Mouse (Mus musculus) layer of hippocampus, adult 9-10 months (tissue): ENCODE measurements around the gene Ip6k1.
"Not testable (repeated sequence)": the region's sequence is repeated elsewhere in the genome, so short reads cannot be mapped to it uniquely, and the experiment has no call there.

Experiments
- DNase-seq: peaks from one replicate; pipeline ENCODE4 v3.0.0; 2022; ENCODE audit warnings: low spot score

Ip6k1 gene

DNA sequence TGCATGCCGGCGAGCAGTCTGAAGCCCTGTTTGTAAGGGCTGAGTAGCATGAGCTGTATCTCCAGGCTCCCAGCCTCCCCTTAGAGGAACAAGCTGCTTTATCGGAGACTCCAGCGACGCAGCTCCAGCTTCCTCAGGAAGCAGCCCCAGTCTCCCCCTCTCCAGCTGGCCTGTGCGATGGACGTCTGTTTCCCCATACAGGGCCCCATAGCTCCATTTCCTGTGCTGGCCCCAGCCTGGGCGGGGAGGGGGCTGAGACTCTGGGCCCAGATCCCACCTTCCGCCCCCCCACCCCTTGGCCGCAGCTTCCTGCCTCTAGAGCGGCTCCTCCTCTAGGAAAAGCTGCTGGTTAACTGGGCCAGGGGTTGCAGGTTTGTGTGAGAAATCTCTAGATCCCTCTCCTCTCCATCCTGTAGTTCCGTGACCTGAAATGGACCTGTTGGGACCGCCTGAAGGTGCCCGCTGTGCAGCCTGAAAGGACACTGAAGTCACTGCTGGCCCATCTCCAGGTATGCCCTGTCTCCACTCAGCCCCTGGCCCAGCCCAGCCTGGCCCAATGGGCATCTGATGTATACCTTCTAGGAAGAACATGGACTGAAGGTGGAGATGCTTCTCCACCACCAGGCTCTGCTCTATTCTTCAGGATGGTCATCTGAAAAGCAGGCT, 19.5 kb upstream of the Ip6k1 start, which contains the start of gene Gm20661:
Gene Gm20661 (plus strand): TSS at position 378 of the 666 bp plus-strand sequence.
- no peak for DNase-seq

- DNase-seq, result no peak
Measured at GRCm38 (mm10) chr9:107983421-107983890, 18.8 kb upstream of the Ip6k1 start.

DNA sequence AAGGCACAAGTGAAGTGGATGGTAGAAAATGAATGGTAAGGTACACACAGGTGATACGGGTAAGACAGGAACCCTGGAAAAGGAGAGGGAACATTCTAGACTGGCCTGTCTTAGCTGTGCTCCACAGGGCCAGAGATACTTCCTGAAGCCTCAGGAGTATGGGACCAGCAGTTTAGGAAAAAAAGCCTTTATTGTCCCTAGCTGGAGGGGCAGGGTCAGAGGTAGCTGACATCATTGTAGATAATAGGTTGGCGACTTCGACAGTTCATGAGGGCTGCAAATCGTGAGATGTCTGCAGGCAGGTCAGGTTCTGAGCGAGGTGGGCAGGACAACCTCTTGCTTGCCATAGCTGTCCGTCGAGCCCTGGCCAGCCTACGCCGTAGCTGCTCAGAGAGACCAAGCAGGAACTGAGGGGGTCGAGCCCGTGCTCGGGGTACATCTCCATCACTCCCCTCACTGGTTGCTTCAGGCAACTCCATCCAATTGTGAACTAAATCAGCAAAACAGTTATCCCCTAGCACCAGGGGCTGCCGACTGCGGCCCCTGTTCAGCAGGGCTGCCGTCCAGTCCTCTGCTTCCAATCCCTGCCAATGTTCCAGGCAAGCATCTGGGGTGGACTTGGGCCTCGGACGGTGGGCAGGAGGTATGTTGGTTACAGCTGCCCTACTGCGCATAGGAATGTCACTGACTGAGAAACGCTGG, 18.1 kb upstream of the Ip6k1 start:
- no peak for DNase-seq

DNA sequence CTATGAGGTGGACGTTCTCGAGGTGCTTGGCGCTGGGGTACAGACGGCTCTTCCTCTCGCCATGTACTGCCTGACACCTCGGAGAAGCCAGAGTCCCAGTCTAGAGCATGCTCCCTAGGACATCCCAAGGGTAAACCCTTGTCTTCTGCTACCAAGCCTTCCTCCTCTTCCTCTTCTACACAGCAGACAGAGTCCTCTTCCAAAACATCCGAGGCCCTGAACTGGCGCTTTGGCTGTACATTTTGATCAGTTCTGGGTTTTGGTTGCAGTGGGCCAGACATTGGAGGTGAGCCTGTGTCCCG, 17.6 kb upstream of the Ip6k1 start:
- no peak for DNase-seq

- DNase-seq, result no peak
Measured at GRCm38 (mm10) chr9:107985131-107986119, 16.9 kb upstream of the Ip6k1 start, which contains the start of gene Inka1. TSS of gene Inka1 (minus strand) at chr9:107985879.

DNA sequence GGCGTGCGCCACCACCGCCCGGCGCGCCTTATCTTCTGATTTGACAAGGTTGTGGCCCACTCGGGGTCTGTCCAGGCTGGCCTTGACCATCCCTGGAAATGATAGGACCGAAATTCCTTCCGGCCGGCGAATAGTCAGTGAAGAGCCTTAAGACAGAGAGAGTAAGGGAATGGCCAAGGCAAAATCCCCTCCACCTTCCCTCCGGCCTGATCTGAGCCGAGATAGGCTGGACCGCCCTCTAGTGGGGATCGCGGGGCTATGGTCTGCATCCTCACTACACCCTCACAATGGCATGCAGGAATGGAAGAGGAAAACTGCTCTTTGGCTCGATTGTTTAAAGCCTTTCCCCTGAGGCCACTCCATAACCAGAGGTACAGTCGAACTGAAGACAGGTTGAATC, 15.9 kb upstream of the Ip6k1 start:
- no peak for DNase-seq

DNA sequence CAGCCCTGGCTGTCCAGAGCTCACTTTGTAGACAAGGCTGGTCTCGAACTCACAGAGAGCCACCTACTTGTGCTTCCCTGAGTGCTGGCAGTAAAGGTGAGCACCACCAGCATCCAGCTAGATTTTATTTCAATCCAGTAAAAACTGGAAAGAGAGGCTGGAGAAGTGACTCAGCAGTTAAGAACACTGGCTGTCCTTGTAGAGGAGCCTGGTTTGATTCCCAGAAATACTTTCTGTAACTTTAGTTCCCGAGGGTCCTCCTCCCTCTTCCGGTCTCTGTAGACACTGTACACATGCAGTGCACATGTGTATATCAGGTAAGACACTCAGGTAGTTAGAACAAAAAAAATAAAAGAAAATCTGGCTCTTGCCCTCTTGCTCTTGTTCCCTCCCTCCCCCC, 14.4 kb upstream of the Ip6k1 start:
- no peak for DNase-seq

DNA sequence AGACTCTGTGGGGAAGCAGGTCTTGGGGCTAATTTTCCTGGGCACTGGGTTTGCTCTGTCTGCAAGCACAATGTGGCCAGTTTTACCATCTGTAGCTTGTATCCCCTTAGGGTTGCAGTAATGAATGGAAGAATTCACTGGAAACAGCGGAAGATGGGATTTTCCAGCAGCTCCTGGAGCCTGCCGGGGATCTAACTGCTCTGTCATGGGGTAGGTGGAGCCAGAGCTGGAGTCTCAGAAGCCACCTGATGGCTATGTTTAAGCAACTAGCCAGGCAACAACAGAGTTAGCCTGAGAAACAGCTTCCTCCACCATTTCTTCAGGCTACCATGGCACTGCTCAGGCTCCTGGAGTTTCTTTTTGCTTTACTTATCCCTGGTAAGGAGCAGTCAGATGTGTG, 10.1 kb upstream of the Ip6k1 start, which contains the start of gene Cdhr4:
Gene Cdhr4 (plus strand): TSS at position 301 of the 400 bp plus-strand sequence.
- DNase-seq, result no peak

DNA sequence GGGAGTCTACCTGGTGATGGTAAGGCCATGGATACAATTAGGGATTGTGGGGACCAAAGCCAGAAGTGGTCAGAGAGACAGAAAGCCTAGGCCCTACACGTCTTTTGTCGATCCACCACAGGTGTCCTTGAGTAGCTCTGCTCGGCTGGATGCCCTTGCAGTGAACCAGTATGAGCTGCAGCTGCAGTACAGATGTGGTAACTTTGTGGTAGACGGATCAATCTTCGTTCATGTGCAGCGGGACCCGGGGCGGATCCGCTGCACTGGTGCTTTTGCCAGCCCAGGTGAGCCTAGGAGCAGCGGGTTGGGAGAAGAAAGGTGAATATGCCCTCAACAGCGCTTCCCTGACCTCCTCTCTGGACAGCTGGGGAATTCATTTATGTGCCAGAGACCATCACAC, 9.3 kb upstream of the Ip6k1 start:
- DNase-seq, result no peak

DNA sequence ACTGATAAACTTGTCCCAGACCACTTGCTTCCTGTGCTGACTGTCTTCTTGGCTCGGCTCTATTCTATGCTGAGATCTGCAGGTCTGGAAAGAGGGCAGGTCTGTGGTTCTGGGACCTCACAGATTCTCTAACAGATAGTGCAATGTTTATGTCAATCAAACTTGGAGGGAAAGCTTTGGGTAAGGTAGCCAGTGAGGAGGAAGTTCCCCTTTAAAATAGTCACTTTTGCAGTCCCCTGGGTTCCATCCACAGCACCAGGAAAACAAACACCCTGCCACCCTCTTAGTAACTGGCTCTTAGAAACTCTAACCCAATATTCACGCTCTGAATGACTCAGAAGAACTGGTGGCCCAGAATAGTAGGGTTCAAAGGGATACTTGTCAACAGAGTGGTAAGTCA, 7.8 kb upstream of the Ip6k1 start:
- DNase-seq, result no peak

DNA sequence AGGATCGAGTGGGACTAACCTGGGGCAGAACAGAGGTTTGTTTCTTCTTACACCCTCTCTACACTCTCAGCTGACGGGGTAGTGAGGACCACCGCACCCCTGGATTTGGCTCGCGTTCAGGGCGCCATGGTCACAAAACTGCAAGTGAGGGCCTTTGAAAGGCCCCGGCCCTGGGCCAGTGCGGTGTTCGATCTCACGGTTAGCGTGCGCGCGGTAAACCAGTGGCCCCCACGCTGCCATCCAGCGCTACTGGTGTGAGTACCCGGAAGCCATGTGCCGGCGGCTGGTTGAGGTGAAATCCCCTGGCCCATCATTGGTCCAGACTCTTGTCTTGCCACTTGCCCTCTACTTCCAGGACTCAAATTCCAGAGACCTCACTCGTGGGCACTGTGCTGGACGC, 6.8 kb upstream of the Ip6k1 start:
- DNase-seq, result no peak

GRCm38 (mm10) chr9:107996049-107996448, 6.3 kb upstream of the Ip6k1 start, which contains the start of gene Gm20662:
TSS of gene Gm20662 (plus strand) at chr9:107996349.
- no peak for DNase-seq

DNA sequence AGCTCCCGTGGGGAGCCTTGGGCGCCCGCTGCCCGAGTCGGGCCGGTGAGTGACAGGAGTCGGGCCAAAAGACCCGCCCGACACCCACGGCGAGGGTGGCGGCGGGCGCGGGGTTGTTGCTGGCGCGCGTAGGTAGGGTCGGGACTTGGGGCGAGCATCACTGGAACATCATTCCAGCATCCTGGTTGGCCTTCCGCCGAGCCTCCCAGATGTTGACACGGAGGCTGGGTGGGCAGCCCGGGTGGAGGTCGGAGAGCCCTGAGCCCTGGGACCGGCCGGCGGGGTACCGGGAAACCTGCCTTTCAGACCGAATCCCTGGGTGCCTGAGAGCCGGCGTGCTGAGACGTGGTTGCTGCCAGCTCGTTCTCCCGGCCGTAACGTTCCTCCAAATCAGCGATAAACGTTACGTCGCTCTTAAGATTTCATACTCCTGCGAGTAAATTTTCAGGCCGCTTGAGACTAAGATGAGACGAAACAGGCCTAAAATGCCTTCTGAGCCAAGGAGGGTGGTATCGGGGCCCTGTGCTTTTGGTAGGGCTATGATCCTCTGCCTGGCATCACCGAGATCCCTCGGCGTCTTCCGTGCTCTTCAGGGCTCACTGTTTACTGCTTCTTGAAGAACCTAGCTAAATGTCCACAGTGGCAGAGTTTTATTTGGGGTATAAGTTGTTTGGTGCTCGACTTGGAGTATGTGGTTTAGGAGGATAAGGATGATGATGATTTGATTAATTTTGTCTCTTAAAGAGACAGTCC, 653 bp downstream of the Ip6k1 start:
- DNase-seq, result no peak

GRCm38 (mm10) chr9:108003531-108003890, 1.2 kb downstream of the Ip6k1 start:
- no peak for DNase-seq

DNA sequence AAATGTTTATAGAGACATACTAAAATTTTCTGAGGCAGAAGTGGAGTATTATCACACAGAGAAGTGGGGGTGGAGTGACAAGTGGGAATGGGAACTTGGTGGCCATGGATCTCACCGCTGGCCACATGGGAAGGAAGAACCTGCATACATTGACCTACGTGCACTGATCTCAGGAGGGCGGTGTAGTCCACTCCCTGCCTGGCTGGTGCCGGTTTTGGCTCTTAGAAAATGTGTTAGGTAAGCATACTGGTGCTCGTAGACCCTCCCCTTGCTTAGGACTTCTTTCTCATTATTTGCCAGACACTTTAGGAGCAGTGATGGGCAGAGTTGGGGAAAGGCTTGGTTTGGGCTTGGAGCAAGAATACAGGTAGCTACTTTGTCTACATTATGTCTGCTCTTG, 5.7 kb downstream of the Ip6k1 start:
- DNase-seq, result no peak

DNA sequence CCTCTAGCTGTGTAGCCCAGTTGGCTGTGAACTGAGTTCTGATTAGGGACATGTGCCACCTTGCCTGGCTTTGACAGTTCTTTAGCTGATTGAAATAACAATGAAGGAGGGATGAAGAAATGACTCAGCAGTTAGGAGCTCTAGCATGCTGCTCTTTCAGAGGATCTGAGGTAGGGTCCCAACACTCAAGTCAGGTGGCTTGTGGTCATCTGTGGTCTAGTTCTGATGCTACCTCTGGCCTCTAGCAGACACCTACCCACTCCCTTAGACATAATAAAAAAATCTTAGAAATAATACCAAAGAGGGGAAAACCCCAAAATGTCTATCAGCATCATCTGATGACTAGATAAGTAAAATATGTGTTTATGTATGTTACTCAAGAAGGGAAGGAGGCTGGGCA, 8.1 kb downstream of the Ip6k1 start:
- no peak for DNase-seq

GRCm38 (mm10) chr9:108013577-108013976, 11.3 kb downstream of the Ip6k1 start:
- DNase-seq, result not testable (repeated sequence)

- DNase-seq, result no peak
Measured at GRCm38 (mm10) chr9:108017127-108017526, 14.8 kb downstream of the Ip6k1 start.

DNA sequence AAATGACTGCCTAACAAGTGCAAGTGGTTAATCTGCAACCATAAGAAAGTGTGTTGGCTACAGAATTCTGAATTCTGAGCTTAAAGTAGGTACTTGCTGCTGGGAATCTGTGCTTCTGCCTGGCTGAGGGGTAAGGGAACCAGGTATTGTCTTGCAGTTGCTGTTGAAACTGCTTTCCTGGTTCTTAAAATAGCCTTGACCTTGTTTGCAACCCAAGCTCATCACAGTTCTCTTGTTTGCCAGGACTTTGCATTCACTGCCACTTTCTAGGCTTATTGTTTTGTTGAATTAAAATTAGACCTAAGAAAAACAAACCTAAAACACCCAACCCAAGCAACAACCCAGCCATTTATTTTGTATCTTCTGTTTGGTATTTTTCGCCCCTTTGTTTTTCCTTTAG, 18.4 kb downstream of the Ip6k1 start:
- DNase-seq, result no peak

DNA sequence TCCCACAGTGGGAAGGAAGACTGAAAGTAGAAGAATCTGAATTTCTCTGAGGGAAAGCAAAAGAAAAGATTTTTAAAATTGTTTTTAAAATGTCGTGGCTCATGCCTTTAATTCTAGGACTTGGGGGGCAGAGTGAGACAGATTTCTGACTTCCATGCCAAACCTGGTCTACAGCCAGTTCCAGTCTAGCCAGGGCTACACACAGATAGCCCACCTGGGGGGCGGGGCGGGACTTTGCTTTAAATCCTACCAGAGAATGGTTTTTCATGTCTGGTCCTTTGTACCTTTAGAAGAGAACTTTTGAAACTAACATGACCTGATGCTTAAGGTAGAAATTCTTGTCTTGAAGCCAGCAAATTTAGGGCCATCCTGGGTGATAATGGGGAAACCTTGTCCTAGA, 20.9 kb downstream of the Ip6k1 start:
- DNase-seq, result no peak

DNA sequence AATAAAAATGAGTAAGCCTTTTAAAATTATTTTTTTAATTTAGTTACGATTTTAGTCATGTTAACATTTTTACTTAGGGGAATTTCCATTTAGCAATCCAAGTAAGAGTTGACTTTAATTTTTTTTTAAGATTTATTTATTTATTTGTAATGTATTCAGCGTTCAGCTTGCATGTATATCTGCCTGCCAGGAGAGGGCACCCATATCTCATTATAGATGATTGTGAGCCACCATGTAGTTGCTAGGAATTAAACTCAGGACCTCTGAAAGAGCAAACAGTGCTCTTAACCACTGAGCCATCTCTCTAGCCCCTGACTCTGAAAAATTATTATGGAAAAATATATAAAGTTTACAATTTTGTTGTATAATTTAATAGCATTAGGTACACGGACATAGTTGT, 24.3 kb downstream of the Ip6k1 start:
- DNase-seq, result no peak

DNA sequence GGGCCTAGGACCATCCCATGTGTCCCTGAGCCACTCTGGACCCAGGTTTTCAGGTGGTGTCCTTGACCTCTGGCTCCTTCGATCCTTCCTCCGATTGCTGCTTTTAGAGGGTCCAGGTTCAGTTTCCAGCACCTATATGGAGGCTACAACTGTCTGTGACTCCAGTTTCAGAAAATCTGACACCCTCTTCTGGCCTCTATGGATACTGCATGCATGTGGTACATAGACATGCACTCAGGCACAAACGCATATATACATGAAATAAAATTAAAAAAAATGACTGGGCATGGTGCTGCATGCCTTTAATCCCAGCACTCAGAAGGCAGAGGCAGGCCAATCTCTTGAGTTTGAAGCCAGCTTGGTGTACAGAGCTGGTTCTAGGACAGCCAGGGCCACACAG, 25.6 kb downstream of the Ip6k1 start:
- DNase-seq, result no peak
